Mouse (Mus musculus): ENCODE results near the gene Chd6. TPM values are rescaled to one million over a fixed set of nuclear protein-coding genes. Genes with fewer than 3 reads are reported as not detected.

Gene Chd6
- polyA plus RNA-seq, 1 experiment from 2014 or later, result 23.2 TPM

DNA sequence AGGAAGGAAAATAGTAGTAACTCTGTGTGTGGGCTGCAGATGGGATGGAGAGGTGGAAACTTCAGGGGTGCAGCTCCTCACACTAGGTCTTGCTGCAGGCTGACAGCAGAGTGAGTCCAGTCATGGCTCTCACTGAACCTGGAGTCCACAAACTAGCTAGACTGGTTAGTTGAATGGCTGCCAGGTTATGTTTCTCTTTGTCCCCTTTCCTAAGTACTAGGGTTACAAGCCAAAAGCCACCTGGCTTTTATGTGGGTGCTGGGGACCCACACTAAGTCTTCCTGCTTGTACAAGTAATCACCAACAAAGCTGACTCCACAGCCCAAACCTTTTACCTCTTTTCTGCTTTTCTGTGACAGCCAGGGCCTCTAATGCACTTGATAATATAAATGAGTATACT is 75.7 kb downstream of the Chd6 start:
- in situ Hi-C loops (cut with MboI; ENCODE audit: low pct_unique_long_range_greater_than_20kb), result no loop called here
- ATAC-seq, result no peak
- ChIA-PET POLR2A (no interaction called here), CTCF (interaction anchor here (0.6 to 1.4 kb wide), 5 partner anchors 8 to 41 kb away, joined by 3 to 4 read pairs (median 3); no protein-coding TSS in a partner anchor)
- DNase-seq (ENCODE audit: low read depth, low spot score), result no peak
- no peak for TF ChIP-seq CTCF (IDR thresholded peaks at IDR 0.05)
- no peaks in the 10 kb centered on the region for H3K27me3 ChIP-seq

DNA sequence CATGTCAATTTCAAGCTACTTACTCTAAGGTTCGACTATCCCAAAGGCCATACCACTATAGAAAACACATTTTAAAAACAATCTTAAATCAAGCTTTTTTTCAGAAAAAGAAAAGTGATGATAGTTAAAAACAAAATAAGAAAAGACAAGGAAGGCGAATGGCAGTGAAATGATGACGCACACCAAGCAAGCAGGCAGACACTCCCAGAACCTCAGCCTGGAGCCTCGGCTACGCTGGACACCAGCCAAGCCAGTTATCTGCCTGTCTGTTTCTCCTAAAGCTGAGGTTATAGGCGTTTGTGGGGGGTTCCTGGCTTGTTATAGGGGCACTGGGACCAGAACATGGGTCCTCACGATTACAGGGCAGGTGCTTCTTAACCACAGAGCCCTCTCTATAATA is 76.5 kb downstream of the Chd6 start:
- ChIA-PET POLR2A (interaction anchor here (0.5 kb wide), 1 partner anchor 148 kb away, joined by 3 read pairs; no protein-coding TSS in a partner anchor), CTCF (interaction anchor here (1.1 to 1.4 kb wide), 2 partner anchors 8 to 15 kb away, joined by 3 to 4 read pairs; no protein-coding TSS in a partner anchor)
- in situ Hi-C loops (cut with MboI; ENCODE audit: low pct_unique_long_range_greater_than_20kb), result no loop called here
- no peaks in the 10 kb centered on the region for H3K27me3 ChIP-seq
- no peak for TF ChIP-seq CTCF (IDR thresholded peaks at IDR 0.05)
- ATAC-seq, result no peak
- no peak for DNase-seq (ENCODE audit: low read depth, low spot score)

DNA sequence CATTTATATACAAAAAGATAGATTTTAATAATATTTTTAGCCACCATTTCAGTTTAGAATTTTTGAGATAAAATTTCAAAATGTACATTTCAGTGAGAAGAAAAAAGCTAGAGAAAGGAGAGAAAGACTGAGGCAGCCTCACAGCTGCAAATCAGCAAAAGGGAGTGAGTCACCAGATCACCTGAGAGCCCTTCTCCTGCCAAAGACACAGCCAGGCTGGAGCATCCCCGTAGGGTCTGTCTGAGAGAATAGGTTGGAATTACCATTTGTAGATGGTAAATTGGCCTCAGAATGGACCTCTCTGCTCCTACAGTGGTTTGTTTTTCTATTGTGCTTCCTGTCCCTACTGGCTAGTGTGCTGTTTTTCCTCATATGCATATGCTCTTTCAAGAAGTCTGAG is 84.3 kb downstream of the Chd6 start:
- H3K27me3 ChIP-seq, result no peaks in the 10 kb centered on the region
- DNase-seq (ENCODE audit: low read depth, low spot score), result no peak
- ATAC-seq, result no peak
- no peak for TF ChIP-seq CTCF (IDR thresholded peaks at IDR 0.05)
- in situ Hi-C loops (cut with MboI; ENCODE audit: low pct_unique_long_range_greater_than_20kb), result no loop called here
- ChIA-PET POLR2A (no interaction called here), CTCF (interaction anchor here (0.7 kb wide), 1 partner anchor 8 kb away, joined by 3 read pairs; no protein-coding TSS in a partner anchor)

DNA sequence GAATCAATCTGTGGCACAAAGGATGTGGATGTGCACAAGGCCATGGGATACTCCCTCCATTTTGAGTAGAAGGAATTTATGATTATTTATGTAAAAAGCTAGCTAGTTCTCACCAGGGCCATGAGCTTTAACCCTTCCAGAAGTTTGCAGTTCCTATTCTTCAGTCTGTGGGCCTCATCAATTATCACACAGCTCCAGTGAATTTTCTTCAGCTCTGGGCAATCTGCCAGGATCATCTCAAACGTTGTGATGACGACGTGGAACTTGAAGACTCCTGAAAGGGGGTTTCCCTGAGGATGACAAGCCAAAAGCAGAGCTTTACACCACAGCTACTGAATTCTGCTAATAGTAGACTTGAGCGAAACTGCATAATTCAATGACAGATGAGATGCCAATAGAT is 91.0 kb downstream of the Chd6 start:
- ChIA-PET POLR2A (no interaction called here), CTCF (interaction anchor here (1.5 to 2.4 kb wide), 2 partner anchors 11 to 12 kb away, joined by 7 to 8 read pairs; no protein-coding TSS in a partner anchor)
- no peak for TF ChIP-seq CTCF (IDR thresholded peaks at IDR 0.05)
- ATAC-seq (no peak), DNase-seq (ENCODE audit: low read depth, low spot score) (no peak)
- in situ Hi-C loops (cut with MboI; ENCODE audit: low pct_unique_long_range_greater_than_20kb), result no loop called here
- no peaks in the 10 kb centered on the region for H3K27me3 ChIP-seq

DNA sequence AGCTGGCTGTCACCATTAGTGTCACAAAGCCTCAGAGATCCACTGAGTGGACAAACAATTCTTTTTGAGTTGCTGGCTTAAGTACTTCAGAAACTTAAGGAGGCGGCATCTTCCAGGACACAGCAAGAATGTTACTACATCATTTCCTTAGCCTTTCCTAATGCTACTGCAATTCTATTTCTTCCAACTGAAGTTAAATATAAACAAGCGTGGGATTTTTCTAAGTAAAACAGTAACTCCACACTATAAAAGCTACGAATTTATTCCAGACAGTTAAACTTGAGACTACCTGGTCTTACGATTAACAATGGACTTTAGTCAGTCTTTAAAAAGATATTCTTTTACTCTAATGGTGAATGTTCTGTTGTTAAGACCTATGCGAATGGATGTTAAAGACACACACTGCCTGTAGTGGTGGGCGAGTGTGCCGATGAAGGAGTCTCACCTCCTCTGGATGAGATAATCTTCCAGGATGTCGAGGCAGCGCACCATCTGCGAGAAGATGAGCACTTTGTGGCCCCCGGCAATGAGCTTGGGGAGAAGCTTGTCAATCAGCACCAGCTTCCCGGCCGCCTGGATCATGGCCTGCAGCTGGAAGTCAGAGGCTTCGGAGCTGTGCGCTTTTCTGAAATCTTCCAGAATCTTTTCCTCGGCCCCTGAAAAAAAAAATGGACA is 96.2 kb downstream of the Chd6 start:
- no peak for TF ChIP-seq CTCF (IDR thresholded peaks at IDR 0.05)
- DNase-seq (ENCODE audit: low read depth, low spot score) (peak; percentile 10), ATAC-seq (peak; percentile 67)
- POLR2A ChIA-PET, result no interaction called here
- CTCF ChIA-PET, result no interaction called here
- in situ Hi-C loops (cut with MboI; ENCODE audit: low pct_unique_long_range_greater_than_20kb), result no loop called here
- no peaks in the 10 kb centered on the region for H3K27me3 ChIP-seq

DNA sequence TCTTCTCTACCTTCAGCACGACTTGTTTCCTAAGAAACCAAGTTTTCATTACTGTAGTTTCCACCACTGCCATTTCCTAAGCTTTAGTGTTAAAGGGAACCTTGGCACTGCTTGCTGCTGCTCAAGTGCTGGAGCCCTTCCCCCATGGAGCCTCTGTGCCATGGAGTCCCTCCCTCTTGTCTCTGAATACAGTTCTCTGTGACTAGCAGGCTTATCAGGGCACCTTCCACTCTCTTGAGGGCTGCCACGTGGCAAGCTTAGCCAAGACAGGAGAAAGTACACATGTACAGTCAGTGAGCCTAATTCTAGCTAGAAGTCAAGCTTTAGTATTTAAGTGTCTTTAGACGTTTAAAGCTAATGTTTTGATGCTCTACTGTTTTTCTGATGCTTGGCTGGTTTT is 104.5 kb downstream of the Chd6 start:
- in situ Hi-C loops (cut with MboI; ENCODE audit: low pct_unique_long_range_greater_than_20kb), result no loop called here
- no peaks in the 10 kb centered on the region for H3K27me3 ChIP-seq
- DNase-seq (ENCODE audit: low read depth, low spot score) (no peak), ATAC-seq (no peak)
- no peak for TF ChIP-seq CTCF (IDR thresholded peaks at IDR 0.05)
- POLR2A ChIA-PET, result no interaction called here
- CTCF ChIA-PET, result interaction anchor here (0.7 to 1.0 kb wide), 2 partner anchors 11 kb away, joined by 3 read pairs; no protein-coding TSS in a partner anchor

DNA sequence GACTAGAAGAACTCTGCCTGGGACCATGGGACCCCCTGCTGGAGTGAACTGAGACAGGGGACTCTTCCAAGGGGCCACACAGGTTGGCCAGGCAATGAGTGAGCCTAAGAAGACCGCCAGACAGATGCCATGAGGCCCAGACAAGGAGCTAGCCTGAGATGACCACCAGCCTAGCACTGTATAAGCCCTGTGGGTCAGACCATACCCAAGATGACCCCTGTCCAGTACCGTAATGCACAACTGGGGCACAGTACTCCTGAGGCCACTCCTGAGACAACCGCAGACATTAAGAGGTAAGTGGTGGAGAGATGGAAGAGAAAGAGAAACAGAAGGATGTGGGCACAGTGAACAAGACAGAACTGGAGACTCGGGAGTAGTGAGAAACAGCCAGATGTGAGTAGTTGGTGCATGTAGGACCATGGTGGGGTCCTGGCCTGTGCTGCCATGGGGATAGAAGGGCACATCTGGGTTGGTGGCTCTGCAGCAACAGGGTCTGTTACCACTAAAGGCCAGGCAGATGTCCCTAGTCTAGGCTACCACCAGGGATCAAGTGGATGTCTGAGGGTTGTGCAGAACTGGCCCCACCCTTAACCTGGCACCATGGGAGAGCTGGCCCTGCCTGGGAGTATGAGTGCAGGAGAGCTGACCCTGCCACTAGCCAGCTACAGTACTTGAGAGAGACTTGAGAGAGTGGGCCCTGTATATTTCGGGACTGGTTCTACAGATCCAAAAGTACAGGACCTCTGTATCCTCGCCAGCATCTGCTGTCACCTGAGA is 111.7 kb downstream of the Chd6 start:
- ATAC-seq (no peak), DNase-seq (ENCODE audit: low read depth, low spot score) (no peak)
- in situ Hi-C loops (cut with MboI; ENCODE audit: low pct_unique_long_range_greater_than_20kb), result no loop called here
- TF ChIP-seq CTCF (IDR thresholded peaks at IDR 0.05), result no peak
- CTCF ChIA-PET, result no interaction called here
- H3K27me3 ChIP-seq, result no peaks in the 10 kb centered on the region
- POLR2A ChIA-PET, result no interaction called here

DNA sequence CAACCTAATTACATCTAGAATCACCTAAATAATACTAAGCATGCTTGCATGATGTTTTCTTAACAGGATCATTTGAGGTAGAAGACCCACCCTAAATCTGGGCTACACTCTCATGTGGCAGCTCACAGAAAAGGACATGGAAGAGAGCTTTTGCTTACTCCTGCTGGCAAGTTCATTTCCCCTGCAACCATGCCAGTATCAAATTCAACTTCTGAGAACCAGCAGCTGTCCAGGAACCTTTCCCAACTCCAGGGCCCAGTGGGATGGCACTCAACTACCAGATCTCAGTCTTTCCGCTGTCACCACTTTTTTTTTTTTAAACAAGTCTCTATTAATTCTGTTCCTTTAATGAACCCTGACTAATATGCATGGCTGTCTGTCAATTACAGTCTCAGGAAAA is 114.7 kb downstream of the Chd6 start:
- DNase-seq (ENCODE audit: low read depth, low spot score), result no peak
- ChIA-PET CTCF (interaction anchor here (1.2 kb wide), 1 partner anchor 10 kb away, joined by 3 read pairs; no protein-coding TSS in a partner anchor), POLR2A (no interaction called here)
- H3K27me3 ChIP-seq, result no peaks in the 10 kb centered on the region
- no peak for TF ChIP-seq CTCF (IDR thresholded peaks at IDR 0.05)
- ATAC-seq, result no peak
- in situ Hi-C loops (cut with MboI; ENCODE audit: low pct_unique_long_range_greater_than_20kb), result no loop called here

DNA sequence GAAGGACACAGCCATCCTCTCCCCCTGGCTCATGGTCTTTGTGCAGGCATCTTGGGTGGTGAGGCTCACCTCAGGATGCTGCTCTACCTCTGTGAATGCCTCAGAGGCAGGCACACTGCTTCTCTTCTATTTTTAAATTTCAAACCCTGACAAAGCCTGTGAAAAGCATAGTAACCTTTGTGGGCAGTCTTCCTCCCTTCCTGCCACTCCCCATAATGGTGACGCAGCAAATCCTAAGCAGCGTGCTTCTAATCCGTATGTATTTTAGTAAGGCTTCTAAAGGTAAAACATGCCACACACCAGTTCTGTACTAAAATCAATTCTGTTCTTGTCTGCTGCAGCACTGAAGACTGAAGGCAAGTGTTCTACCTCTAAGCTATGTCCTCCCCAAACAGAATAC is 116.4 kb downstream of the Chd6 start:
- in situ Hi-C loops (cut with MboI; ENCODE audit: low pct_unique_long_range_greater_than_20kb), result no loop called here
- H3K27me3 ChIP-seq, result no peaks in the 10 kb centered on the region
- ChIA-PET POLR2A (no interaction called here), CTCF (interaction anchor here (1.1 to 1.3 kb wide), 2 partner anchors 11 to 14 kb away, joined by 3 to 6 read pairs; no protein-coding TSS in a partner anchor)
- DNase-seq (ENCODE audit: low read depth, low spot score) (no peak), ATAC-seq (no peak)
- no peak for TF ChIP-seq CTCF (IDR thresholded peaks at IDR 0.05)

DNA sequence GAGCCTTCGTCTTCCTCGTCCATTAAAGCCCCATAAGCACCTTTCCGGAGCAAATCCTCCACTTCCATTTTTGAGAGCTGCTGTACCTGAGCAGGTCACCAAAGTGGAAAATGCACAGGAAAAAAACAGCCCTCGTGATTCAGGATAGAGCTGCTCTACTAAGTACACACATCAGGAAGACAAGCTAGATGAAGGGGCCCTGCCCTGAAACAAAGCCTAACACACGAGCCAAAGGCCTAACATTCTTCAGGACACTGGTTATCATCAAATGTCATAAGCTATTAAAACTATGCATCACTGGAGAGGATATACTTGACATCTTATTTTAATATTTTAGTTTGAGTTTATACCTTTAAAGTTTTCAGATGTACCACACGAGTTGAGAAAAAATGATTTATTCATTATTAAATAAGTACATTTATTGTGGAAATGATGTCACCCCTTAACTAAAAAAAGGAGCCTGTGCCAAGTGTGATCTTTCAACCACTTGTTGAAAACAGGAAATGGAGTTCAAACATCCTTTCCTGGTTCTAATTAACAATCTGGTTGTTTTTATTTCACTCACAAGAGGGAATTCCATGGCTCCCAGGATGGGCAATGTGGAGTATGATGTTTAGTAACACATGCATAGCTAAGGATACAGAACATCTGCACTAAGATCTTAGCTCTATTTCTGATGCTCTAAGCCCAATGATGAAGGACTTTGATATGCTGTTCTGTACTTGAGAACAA is 118.4 kb downstream of the Chd6 start:
- in situ Hi-C loops (cut with MboI; ENCODE audit: low pct_unique_long_range_greater_than_20kb), result no loop called here
- no peaks in the 10 kb centered on the region for H3K27me3 ChIP-seq
- no peak for ATAC-seq
- no peak for DNase-seq (ENCODE audit: low read depth, low spot score)
- CTCF ChIA-PET, result interaction anchor here (1.8 to 2.7 kb wide), 2 partner anchors 9 to 24 kb away, joined by 5 to 7 read pairs; no protein-coding TSS in a partner anchor
- POLR2A ChIA-PET, result no interaction called here
- no peak for TF ChIP-seq CTCF (IDR thresholded peaks at IDR 0.05)

Measured in Patski (cell line).